Mouse (Mus musculus): Measurements from ENCODE around the gene Hdac4.

Gene Hdac4

DNA sequence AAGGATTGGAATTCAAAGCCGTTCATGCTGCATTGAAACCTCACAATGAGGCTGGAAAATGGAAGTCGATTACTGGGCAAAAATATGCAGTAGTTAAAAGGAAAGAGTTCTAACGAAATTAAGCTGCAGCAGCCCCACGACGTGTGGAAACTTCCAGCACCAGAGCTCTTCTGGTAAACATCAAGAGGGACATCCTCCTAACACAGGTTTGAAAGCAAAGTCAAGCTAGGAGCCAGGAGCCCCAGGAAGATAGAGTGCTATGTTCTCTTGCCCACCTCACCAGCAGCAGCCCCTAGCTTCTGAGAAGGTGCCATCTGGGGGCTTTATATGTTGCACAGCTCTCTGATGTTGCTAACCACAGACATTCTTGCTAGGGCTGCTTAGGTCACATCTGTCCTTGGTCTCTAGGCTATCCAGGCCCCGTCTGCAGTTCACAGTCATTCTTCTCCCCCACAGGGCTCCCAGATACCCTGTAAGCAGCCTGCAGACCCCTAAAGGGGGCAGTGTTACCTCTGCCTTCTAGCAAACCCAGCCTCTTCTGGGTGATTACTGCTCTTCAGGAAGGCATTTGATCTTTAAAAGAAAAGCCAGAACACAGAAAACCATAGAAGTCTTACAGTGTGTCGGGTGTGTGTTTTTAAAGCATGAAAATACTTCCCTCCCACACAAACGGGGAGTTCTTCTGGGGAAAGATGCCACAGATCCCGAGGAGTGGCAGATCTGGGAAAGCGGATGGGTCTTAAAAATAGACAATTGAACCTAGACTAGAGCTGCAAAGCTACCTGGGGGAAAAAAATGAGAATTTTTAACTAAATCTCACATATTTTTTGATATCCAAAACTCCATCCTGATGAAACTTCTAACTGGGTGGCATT lies 17.2 kb downstream of the Hdac4 start:
- no peak for DNase-seq

DNA sequence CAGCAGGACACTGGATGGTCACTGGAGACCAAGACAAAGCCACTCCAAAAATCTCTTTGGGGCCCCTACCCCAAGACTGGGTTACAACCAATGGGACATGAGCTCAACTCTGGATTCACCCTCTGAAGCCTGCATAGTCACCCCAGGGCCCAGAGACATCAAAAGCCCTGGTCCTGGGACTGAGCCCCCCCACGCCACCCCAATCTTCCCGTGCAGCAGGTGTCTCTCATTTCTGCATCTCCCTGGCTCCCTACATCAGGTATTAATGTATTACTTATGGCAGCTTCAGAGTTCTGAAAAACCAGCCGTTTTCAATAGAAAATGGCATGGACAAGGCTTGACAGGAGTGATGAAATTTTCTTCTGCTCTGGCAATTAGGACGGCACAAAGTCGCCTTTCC lies 17.9 kb downstream of the Hdac4 start:
- no peak for DNase-seq

DNA sequence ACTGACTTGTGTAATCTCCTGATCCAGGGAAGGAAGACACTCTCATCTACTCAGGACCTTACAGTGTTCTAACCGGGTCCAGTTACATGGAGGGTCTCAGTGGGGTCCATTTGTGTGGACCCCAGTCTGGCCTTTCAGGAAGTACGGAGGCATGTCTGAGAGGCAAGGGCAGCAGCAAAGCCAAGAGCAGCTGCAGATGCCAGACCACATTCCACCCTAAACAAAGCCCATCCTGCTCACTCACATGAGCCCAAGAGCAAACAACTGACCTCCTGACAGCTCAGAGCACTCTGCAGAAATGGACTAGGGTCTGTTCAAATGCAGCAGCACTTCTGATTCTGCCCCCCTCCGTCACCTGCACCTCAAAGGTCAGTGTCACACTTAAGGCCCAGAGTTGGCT lies 18.3 kb downstream of the Hdac4 start:
- no peak for DNase-seq

- no peak for DNase-seq
These were observed 20.2 kb downstream of the Hdac4 start for GRCm38 (mm10) chr1:92175266-92175665.

GRCm38 (mm10) chr1:92174898-92175255 lies 20.6 kb downstream of the Hdac4 start:
- no peak for DNase-seq

GRCm38 (mm10) chr1:92174251-92174897 lies 21.1 kb downstream of the Hdac4 start:
- DNase-seq: no peak

DNA sequence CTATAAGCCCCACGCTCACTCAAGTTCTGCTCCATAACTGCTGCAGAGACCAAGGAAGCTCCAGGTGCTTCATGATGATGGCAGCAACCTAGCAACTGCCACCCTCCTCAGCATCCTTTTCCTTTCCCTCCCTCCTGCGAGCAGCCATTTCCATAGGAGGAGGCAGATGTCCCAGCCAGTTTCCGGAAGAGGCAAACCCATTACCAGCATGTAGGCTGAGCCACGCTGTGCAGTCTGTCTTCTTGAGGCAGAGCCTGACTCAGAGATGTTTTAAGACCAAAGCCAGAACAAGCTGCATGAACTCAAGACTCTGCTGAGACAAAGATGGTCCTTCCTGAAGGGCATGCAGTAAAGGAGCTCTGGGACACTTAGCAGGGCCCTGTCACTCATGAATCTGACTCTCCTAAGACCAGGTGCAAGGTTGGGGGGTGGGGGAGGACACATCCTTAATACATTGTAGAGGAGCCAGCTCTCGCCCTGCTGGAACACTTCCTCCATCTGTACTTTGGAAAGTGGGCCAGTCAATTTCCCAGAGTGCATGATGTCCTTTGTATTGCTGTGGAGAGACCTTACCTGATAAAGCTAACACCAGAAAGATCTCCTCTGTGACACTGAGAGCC lies 24.8 kb downstream of the Hdac4 start:
- peak; percentile 75 to 79 for DNase-seq

DNA sequence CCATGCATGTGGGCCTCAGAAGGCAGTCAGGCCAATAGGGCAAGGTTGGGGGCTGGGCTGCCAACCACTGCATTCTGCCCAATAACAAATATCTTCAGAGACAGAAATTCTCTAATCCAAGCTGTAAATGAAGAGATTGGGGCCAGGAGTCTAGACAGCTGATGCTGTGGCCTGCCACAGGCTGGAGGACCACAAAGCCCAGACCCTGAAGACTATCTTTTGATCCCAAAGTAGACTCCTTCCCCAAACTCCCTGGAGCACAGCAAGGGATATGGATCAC lies 25.8 kb downstream of the Hdac4 start:
- DNase-seq: no peak

GRCm38 (mm10) chr1:92168900-92169775 lies 26.4 kb downstream of the Hdac4 start:
- no peak for DNase-seq

DNA sequence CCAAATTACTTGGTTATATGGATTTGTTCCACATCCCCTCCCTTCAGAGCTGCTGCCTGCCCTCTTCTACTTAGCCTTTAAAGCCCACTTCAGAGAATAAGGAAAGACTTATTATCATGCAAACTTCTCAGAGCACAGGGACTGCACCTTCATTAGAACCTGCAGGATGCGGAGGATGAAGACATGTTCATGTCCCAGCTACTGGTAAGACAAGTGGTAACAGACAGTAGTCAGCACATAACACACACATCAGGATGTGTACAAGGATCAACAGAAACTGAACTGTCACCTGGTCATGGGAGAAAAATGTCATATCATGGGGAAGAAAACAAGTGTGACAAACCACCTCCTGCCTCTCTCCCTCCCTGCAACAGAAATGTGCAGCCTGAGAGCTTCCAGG lies 31.6 kb downstream of the Hdac4 start:
- no peak for DNase-seq

GRCm38 (mm10) chr1:92159804-92160203 lies 35.7 kb downstream of the Hdac4 start:
- no peak for DNase-seq

DNA sequence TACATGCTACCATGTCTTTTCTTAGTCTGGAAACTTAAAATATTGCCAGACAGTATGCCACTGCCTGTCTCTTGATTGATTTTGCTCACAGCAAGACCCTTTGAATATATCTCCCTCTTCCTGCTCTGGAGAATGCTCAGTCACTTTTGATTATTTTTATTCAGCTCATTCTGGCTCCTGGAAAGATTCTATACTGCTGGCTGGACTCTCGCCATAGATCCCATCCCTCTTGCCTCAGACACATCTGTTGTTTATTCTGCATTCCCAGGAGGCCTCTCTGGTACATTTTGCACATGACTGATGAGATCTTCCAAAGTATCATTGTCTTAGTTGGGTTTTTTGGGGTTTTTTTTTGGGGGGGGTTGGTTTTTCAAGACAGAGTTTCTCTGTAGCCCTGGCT lies 45.3 kb downstream of the Hdac4 start:
- no peak for DNase-seq

DNA sequence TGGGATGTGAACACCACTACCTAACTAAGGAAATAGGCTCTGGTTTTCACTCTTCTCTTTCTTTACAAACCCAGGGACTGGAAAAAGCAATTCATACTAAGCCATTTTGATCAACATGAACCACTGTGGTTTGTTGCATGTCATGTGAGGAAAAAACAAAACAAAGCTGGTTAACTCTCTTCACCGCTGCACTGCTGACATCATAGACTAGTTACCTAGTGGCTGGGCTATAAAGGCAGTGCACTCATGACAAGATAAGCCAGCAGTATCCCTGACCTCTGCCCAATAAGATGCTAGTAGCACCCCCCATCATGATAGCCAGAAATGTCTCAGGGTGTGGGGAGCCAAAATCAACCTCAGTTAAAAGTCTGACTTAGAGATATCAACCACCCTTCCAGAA lies 47.0 kb downstream of the Hdac4 start:
- DNase-seq: no peak

- DNase-seq: peak in 1 of 2 experiments; percentile 42
These were observed 50.5 kb downstream of the Hdac4 start for GRCm38 (mm10) chr1:92144868-92145534.

DNA sequence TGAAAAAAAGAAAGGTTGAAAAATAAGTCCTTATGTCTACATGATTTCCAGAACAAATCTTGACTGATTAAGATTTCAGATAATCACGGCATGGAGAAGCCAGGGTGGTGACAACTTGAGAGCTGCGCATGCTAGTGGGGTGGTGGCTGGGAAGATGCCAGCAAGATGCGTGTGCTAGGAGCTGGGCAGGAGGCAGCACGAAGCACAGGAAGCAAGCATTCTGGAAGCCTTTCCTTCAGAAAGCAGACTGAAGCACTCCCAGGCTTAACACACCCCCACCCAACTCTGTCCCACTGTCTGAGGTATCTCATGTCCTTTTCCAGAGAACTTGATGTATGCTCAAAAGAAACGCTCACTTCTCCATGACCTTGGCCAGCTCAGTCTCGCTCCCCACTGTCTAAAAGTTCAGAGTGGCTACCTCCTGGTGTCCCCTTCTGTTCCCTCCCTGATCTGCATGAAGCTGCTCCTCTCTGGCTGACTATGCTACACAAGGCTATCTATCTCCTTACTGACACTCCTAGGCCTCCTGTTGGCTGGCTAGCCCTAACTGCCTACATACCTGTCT lies 52.1 kb downstream of the Hdac4 start:
- DNase-seq: peak in 1 of 2 experiments; percentile 53

DNA sequence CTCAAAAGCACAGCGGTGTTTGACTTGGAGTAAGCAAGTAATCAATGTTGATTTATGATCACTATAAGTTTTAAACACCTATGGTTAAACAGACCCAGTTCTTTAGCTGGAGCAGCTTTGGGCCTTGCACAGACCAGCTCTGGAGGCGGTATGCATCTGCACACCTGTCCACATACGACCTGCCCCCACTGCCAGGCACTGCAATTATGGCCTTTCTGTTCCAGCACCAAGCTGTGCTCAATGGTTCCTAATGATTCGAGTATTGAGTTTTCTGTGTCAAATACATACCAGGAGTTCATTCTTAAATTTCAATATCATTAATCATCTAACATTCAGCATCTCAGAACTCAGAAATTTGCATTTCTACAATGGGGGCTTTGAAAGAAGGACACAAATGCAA lies 52.7 kb downstream of the Hdac4 start:
- no peak for DNase-seq

GRCm38 (mm10) chr1:92139001-92139400 lies 56.5 kb downstream of the Hdac4 start:
- DNase-seq: no peak

- peak; percentile 75 to 84 for DNase-seq
These were observed 58.2 kb downstream of the Hdac4 start for GRCm38 (mm10) chr1:92137136-92137848.

DNA sequence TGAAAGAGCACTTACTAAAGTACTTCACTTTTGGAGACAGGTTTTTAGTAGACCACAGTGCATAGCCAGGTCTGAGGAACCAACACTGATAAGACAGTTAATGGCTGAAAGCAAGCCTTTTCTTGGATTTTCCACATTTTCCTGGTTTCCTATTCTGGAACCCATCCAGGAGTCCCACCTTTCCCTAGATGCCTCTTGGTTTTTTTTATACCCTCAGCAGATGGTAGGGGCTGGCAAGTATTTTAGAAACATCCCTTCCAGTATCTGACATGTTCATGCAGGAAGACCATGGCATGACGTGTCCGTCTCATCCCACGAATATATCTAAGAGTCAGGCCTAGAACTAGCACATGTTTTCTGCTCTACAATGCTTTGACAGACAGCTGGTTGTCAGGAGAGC lies 59.1 kb downstream of the Hdac4 start:
- no peak for DNase-seq

DNA sequence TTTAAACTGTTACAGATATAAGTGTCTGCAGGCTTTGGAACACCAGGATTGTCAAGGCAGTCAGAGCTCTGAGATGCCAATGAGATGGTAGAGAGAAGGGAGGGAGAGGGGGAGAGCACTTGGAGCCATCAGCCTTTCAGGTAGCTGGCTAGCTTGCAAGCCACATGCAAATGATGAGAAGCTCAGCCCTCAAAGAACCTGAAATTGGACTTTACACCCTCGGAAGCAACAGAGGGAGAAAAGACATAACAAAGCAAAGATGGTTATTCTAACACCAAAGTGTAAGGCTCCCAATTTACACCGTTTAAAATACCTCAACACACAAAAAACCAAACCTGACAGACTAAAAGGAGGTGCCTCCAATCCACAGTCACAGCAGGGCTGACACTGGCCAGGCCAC lies 63.3 kb downstream of the Hdac4 start:
- DNase-seq: no peak

DNA sequence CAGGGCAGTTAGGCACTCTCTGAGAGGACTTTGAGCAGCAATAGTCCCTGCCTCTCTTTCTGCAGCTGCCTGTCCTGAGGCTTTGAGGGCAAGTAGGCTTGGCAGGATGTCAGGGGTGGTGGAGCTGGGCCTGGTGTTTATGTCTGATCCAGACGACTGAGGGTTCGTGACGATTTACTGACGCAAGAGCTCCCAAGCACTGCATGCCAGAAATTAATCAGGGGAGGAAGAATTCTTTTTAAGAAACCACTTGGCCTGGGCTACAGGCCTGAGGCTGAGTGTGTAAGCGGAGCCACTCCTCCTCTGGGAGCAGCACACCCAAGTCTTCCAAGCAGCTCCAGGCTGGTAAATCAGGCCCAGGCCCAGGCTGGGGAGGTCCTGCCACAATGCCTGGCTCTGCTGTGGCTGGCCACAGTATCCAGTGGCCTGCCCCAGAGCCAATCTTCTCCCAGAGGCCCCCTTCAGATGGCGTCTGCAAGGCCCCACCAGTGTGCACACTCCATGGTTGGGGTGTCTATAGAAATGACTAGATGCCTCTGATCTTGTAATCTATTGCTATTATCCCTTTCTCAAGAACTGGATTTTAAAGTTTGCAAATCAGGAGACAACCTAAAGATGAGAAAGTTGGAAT lies 64.9 kb downstream of the Hdac4 start:
- no peak for DNase-seq

Data from cerebellum, postnatal 25 days (tissue).